Mouse (Mus musculus) limb, embryonic 13.5 days (tissue): ENCODE data around the gene Jarid2. TPM values are rescaled to one million over a fixed set of nuclear protein-coding genes. Genes with fewer than 3 reads are reported as not detected.
A peak's percentile ranks its signal among the peaks of the same experiment; 100 is the strongest.

Experiments used
- ATAC-seq: fragments of 200-750 bp; cut with Nextera tagmentation; 2 replicates; pipeline ENCODE4 v1.8.0; 2017; ENCODE audit warnings: low read depth, moderate number of reproducible peaks, moderate TSS enrichment; ENCODE audit not compliant: low FRiP score
- H3K27ac ChIP-seq: fragments of 300-500 bp; sonication (generic); 2 replicates; pipeline ENCODE4 v1.5.1; 2015; ENCODE audit warnings: inconsistent platforms, mild to moderate bottlenecking, moderate library complexity
- H3K27me3 ChIP-seq: fragments of 300-500 bp; sonication (generic); 2 replicates; pipeline ENCODE4 v1.6.1; 2015; ENCODE audit warnings: mild to moderate bottlenecking, inconsistent platforms
- H3K36me3 ChIP-seq: fragments of 300-500 bp; sonication (generic); 2 replicates; pipeline ENCODE4 v1.6.1; 2015; ENCODE audit warnings: inconsistent platforms, mild to moderate bottlenecking, moderate library complexity
- H3K4me1 ChIP-seq: fragments of 300-500 bp; sonication (generic); 2 replicates; pipeline ENCODE4 v1.6.1; 2015; ENCODE audit warnings: inconsistent platforms
- H3K4me2 ChIP-seq: fragments of 300-500 bp; sonication (generic); replicated peaks from 2 replicates; pipeline ENCODE4 v1.6.1; 2015; ENCODE audit warnings: inconsistent platforms, mild to moderate bottlenecking, moderate library complexity
- H3K4me3 ChIP-seq: fragments of 300-500 bp; sonication (generic); 2 replicates; pipeline ENCODE4 v1.5.1; 2015; ENCODE audit warnings: moderate library complexity, mild to moderate bottlenecking, inconsistent platforms
- H3K9ac ChIP-seq: fragments of 300-500 bp; sonication (generic); 2 replicates; pipeline ENCODE4 v1.6.1; 2015; ENCODE audit warnings: mild to moderate bottlenecking, inconsistent platforms
- H3K9me3 ChIP-seq: fragments of 300-500 bp; sonication (generic); 2 replicates; pipeline ENCODE4 v1.6.1; 2016; ENCODE audit warnings: inconsistent platforms
- WGBS: fragments of 180-500 bp; shearing (Covaris S2); methylation state at CpG from one replicate; pipeline ENCODE4 v1.1.7; 2015; 5-methylcytosine and 5-hydroxymethylcytosine counted together
- polyA plus RNA-seq: library from polyadenylated mRNA; unstranded; fragments of >200 nt; fragmentation: Nextera tagmentation; extraction: Ambion mirVana; gene quantifications from 2 replicates; pipeline ENCODE4 v1.2.1, GENCODE M21; 2015

The Jarid2 gene
- polyA plus RNA-seq, 1 experiment from 2014 or later: 53.8 TPM

GRCm38 (mm10) chr13:44939326-44940035 is 210.2 kb downstream of the Jarid2 start:
- no peak overlapping the region for H3K9ac ChIP-seq
- H3K9me3 ChIP-seq: no peaks in the 10 kb centered on the region
- H3K4me1 ChIP-seq: peaks cover 16% of the 10 kb centered on the region; the same call in 1 of the 2 replicates
- no peak overlapping the region for H3K4me2 ChIP-seq
- no peak overlapping the region for H3K27ac ChIP-seq
- WGBS: 78% methylated on average over 8 of the region's 8 CpGs
- H3K27me3 ChIP-seq: no peaks in the 10 kb centered on the region
- ATAC-seq: no peak
- no peak overlapping the region for H3K4me3 ChIP-seq
- H3K36me3 ChIP-seq: peaks cover 13% of the 10 kb centered on the region

GRCm38 (mm10) chr13:44943618-44944017 is 214.3 kb downstream of the Jarid2 start:
- peaks cover 37% of the 10 kb centered on the region for H3K4me1 ChIP-seq
- no peaks in the 10 kb centered on the region for H3K27me3 ChIP-seq
- H3K9ac ChIP-seq: no peak overlapping the region
- no peak overlapping the region for H3K4me3 ChIP-seq
- H3K36me3 ChIP-seq: peaks cover 13% of the 10 kb centered on the region
- no peak for ATAC-seq
- WGBS: 59% methylated on average over 2 of the region's 2 CpGs
- H3K27ac ChIP-seq: no peak overlapping the region
- H3K4me2 ChIP-seq: no peak overlapping the region
- H3K9me3 ChIP-seq: no peaks in the 10 kb centered on the region

- Histone ChIP-seq H3K4me1 (peaks cover 28% of the 10 kb centered on the region), H3K27me3 (no peaks in the 10 kb centered on the region), H3K36me3 (peaks cover 13% of the 10 kb centered on the region), H3K9ac (no peak overlapping the region), H3K4me2 (peak overlapping the region; percentile 45), H3K4me3 (peak overlapping the region; percentile 22), H3K9me3 (no peaks in the 10 kb centered on the region), H3K27ac (no peak overlapping the region)
- WGBS: 29% methylated on average over 8 of the region's 8 CpGs
- ATAC-seq: no peak
Observed at GRCm38 (mm10) chr13:44946880-44947635, 217.8 kb downstream of the Jarid2 start.

DNA sequence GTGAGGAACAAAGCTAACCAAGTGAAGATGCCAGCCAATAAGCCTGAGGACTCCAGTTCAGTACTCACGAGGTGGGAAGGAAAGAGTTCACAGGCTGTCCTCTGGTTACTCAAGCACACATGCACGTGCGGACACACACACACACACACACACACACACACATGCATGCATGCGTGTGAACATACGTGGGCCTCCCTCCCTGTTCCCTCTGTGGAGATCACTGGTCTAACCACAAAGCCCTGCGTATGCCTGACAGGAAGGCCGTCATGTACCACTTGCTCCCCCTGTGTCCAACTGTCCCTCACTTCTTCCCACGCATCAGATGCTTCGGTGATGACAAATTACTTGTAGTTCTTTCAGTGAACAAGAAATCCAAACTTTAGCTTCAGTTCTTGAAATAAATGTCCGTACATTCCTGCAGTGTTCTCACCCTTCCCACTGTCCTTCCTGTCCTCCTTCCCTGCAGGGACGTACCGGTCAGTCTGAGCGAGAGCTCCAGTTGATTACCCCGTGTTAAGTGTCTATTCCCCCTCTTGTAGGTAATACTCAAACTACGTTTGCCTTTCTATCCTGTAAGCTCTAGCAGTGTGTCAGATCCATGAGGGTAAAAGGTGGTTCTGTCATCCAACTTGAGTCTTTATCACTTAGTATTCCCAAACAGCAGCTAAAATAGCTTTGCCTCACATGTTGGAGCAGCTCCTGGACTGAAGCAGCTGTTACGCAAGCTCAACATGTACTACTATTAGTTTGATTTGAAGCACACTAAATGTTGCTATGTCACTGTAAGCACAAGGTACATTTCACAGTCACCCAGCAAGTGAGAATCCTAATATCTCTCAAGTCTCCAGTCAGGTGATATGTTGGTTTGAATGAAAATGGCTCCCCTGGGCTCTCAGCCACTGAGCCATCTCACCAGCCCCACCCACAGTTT is 219.3 kb downstream of the Jarid2 start:
- Histone ChIP-seq H3K9ac (no peak overlapping the region), H3K4me2 (no peak overlapping the region), H3K27ac (no peak overlapping the region), H3K4me3 (no peak overlapping the region), H3K4me1 (peaks cover 23% of the 10 kb centered on the region), H3K27me3 (no peaks in the 10 kb centered on the region), H3K36me3 (peaks cover 7% of the 10 kb centered on the region; the same call in 1 of the 2 replicates), H3K9me3 (no peaks in the 10 kb centered on the region)
- 89% methylated on average over 16 of the region's 16 CpGs for WGBS
- no peak for ATAC-seq

DNA sequence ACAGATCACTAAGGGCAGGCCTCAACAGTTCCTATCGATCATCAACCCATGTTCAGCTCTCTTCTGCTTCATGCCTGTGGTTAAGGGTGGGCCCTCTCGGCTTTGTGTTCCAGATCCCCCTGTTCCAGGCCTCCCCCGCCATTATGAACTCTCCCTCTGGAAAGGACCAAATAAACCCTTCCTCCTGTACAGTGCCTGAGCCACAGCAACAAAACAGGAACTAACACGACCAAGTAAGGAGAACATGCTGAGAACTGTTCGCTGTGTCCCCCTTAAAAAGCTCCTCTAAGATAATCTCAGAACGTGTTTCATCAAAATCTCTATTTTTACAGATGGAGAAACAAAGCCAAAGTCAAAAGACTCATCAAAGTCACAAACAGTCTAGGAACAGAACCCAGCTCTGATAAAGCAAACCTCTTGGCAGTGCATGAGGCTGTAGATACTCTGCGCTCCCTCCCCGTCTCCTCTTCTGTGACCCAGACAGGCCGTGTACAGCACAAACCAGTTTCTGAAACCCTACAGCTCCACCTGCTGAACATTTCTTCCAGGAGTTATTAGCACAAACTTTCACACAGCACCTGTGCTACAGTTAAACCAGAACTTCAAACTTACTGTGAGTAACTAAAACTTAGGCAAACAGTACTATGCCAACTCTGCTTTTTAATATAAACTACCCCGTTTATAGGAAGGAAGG is 223.3 kb downstream of the Jarid2 start:
- H3K4me2 ChIP-seq: no peak overlapping the region
- 60% methylated on average over 10 of the region's 10 CpGs for WGBS
- ATAC-seq: no peak

GRCm38 (mm10) chr13:44953546-44954231 is 224.4 kb downstream of the Jarid2 start:
- Histone ChIP-seq H3K9ac (no peak overlapping the region), H3K36me3 (peaks cover 11% of the 10 kb centered on the region), H3K4me1 (no peaks in the 10 kb centered on the region), H3K4me2 (no peak overlapping the region), H3K27ac (no peak overlapping the region), H3K4me3 (no peak overlapping the region), H3K9me3 (no peaks in the 10 kb centered on the region), H3K27me3 (no peaks in the 10 kb centered on the region)
- ATAC-seq: no peak
- WGBS: 84% methylated on average over 8 of the region's 8 CpGs

More for the DNA sequence above, 223.3 kb downstream of the Jarid2 start:
- Histone ChIP-seq H3K9me3 (no peaks in the 10 kb centered on the region), H3K4me1 (peaks cover 3% of the 10 kb centered on the region), H3K27me3 (no peaks in the 10 kb centered on the region), H3K4me3 (no peak overlapping the region), H3K27ac (no peak overlapping the region), H3K9ac (no peak overlapping the region), H3K36me3 (peaks cover 11% of the 10 kb centered on the region)

- no peaks in the 10 kb centered on the region for H3K9me3 ChIP-seq
- H3K4me1 ChIP-seq: no peaks in the 10 kb centered on the region
- no peak overlapping the region for H3K9ac ChIP-seq
- 91% methylated on average over 1 of the region's 1 CpGs for WGBS
- H3K4me2 ChIP-seq: no peak overlapping the region
- H3K27ac ChIP-seq: no peak overlapping the region
- no peak overlapping the region for H3K4me3 ChIP-seq
- no peaks in the 10 kb centered on the region for H3K27me3 ChIP-seq
- H3K36me3 ChIP-seq: peaks cover 11% of the 10 kb centered on the region
- ATAC-seq: no peak
Observed at GRCm38 (mm10) chr13:44954232-44954568, 224.9 kb downstream of the Jarid2 start.

DNA sequence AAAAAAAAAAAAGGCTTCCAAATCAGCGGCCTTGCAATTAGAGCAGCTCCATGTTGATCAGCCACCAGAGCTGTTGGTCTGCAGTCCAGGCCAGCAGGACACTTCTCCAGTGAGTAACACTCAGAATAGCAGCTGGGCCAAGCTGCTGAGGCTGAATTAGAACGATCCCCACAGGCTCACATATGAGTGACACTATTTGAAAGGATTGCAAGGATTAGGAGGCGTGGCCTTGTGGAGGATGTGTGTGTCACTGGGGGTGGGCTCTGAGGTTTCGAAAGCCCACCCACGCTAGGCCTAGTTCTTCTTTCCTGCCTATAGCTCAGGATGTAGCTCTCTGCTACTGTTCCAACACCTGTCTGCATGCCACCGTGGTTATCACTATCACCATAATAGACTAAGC is 226.5 kb downstream of the Jarid2 start:
- no peaks in the 10 kb centered on the region for H3K27me3 ChIP-seq
- H3K4me1 ChIP-seq: no peaks in the 10 kb centered on the region
- H3K9ac ChIP-seq: no peak overlapping the region
- H3K4me3 ChIP-seq: no peak overlapping the region
- ATAC-seq: no peak
- H3K4me2 ChIP-seq: no peak overlapping the region
- H3K36me3 ChIP-seq: peaks cover 11% of the 10 kb centered on the region
- no peak overlapping the region for H3K27ac ChIP-seq
- H3K9me3 ChIP-seq: no peaks in the 10 kb centered on the region
- 91% methylated on average over 6 of the region's 6 CpGs for whole genome bisulfite sequencing

GRCm38 (mm10) chr13:44957049-44957448 is 227.8 kb downstream of the Jarid2 start:
- 54% methylated on average over 8 of the region's 8 CpGs for WGBS
- no peak overlapping the region for H3K27ac ChIP-seq
- H3K9me3 ChIP-seq: no peaks in the 10 kb centered on the region
- H3K27me3 ChIP-seq: no peaks in the 10 kb centered on the region
- H3K4me2 ChIP-seq: no peak overlapping the region
- H3K4me3 ChIP-seq: no peak overlapping the region
- no peak overlapping the region for H3K9ac ChIP-seq
- peaks cover 11% of the 10 kb centered on the region for H3K36me3 ChIP-seq
- H3K4me1 ChIP-seq: no peaks in the 10 kb centered on the region
- no peak for ATAC-seq

DNA sequence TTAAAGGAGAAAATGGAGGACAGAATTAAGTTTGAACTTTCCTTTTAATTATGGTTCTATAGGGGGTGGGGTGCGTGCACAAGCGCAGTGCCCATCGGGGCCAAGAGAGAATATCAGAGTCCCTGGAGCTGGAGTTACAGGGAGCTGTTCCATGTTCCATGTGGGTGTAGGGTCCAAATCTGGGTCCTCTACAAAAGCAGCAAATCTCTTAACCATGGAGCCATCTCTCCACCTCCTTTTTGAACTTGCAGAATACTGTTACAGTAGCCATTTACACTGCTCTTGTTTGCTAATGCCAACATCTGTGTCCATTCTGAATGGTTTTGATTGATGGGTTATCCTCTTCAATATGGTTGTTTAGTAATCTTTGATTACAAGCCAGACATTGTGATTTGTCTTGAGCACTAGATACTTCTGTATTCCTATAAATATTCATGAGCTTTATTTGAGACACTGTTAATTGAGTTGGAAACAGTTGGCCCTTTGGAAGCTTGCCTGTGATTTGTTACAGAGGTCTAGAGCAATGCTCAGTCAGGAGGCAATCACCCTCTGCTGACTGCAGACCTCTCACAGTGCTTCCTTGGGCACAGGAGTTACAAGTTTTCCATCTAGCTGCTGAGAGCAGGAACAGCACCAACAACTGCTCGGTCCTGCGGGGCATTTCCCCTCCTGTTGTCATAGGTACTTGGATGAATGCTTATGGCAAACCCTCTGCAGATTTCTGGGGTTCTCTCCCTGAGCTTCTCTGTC is 231.4 kb downstream of the Jarid2 start:
- H3K27ac ChIP-seq: no peak overlapping the region

More for the DNA sequence above, 231.4 kb downstream of the Jarid2 start:
- Histone ChIP-seq H3K9me3 (no peaks in the 10 kb centered on the region), H3K9ac (no peak overlapping the region), H3K4me1 (peaks cover 14% of the 10 kb centered on the region), H3K27me3 (no peaks in the 10 kb centered on the region), H3K4me3 (no peak overlapping the region), H3K4me2 (no peak overlapping the region), H3K36me3 (peaks cover 6% of the 10 kb centered on the region)
- no peak for ATAC-seq
- 88% methylated on average over 5 of the region's 5 CpGs for WGBS
